Mouse (Mus musculus) testis, adult 2 months (tissue): ENCODE data around the gene Ubap2l.

Experiments used
- CTCF ChIP-seq: fragments of 200-500 bp; IDR thresholded peaks from 2 replicates; pipeline ENCODE4 v1.5.1; 2012; ENCODE audit warnings: low read depth, mild to moderate bottlenecking, inconsistent platforms, low read length, moderate library complexity; ENCODE audit not compliant: control insufficient read depth, insufficient read depth, insufficient replicate concordance
- POLR2A ChIP-seq: fragments of 200-500 bp; IDR thresholded peaks from 2 replicates; pipeline ENCODE4 v1.6.1; 2012; ENCODE audit warnings: low read depth, mild to moderate bottlenecking, inconsistent platforms, low read length, moderate library complexity; ENCODE audit not compliant: control insufficient read depth

DNA sequence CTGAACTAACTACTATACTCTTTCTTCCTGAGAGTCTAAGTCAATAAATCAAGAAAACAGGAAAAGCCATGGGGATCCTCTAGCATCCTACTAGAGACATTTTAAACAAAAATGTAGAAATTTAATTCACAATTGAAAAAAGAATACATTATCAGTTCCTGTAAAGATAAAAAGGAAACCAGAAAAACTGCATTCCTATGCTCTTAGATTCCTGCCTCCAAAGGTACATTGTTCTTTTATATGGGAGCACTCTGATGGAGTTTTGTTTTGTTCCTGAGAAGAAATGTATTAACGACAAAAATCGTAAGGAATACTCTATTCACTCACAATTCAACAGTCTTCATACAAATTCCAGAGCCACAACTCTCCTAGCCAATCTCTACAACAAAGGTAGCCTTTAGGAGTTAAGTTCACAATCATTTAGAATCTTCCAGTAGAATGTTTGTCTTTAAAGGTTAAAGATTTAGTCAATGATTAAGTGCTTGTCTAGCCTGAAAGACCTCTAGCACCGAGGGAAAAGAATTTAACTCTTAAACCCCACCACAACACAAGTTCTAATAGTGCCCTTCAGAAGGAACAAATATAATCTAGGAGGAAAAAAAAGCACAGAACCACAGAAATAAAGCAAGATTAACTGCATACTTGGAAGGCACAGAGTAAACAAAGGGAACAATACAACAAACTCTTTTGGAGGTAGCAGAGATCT is 48.2 kb downstream of the Ubap2l start:
- TF ChIP-seq CTCF (no peak), POLR2A (no peak)
